Mouse (Mus musculus) midbrain, postnatal 0 days (tissue): Measurements from ENCODE around the gene Hck. TPM values are rescaled to one million over a fixed set of nuclear protein-coding genes. Genes with fewer than 3 reads are reported as not detected.

ENCODE experiments used
- ATAC-seq: fragments of 200-750 bp; cut with Nextera tagmentation; 2 replicates; pipeline ENCODE4 v1.8.0; 2017; ENCODE audit warnings: moderate number of reproducible peaks, mild to moderate bottlenecking, moderate TSS enrichment, moderate library complexity; ENCODE audit not compliant: low FRiP score
- DNase-seq: peaks from one replicate; pipeline ENCODE4 v3.0.0-alpha.2; 2015; ENCODE audit warnings: low spot score
- H3K27ac ChIP-seq: fragments of 300-500 bp; sonication (generic); 2 replicates; pipeline ENCODE4 v1.5.1; 2014; ENCODE audit warnings: low read depth, mild to moderate bottlenecking, low read length, mixed read lengths
- H3K27me3 ChIP-seq: fragments of 300-500 bp; sonication (generic); 2 replicates; pipeline ENCODE4 v1.6.1; 2014; ENCODE audit warnings: low read length, control low read depth, mixed read lengths; ENCODE audit not compliant: insufficient read depth
- H3K36me3 ChIP-seq: fragments of 300-500 bp; sonication (generic); 2 replicates; pipeline ENCODE4 v1.6.1; 2014; ENCODE audit warnings: low read length, control low read depth, mixed read lengths; ENCODE audit not compliant: insufficient read depth
- H3K4me1 ChIP-seq: fragments of 300-500 bp; sonication (generic); 2 replicates; pipeline ENCODE4 v1.6.1; 2014; ENCODE audit warnings: mild to moderate bottlenecking, control low read depth, antibody characterized with exemption, low read length, mixed read lengths; ENCODE audit not compliant: insufficient read depth
- H3K4me2 ChIP-seq: fragments of 300-500 bp; sonication (generic); 2 replicates; pipeline ENCODE4 v1.6.1; 2014; ENCODE audit warnings: low read depth, mild to moderate bottlenecking, low read length, mixed read lengths; ENCODE audit not compliant: poor library complexity, severe bottlenecking
- H3K4me3 ChIP-seq: fragments of 300-500 bp; sonication (generic); 2 replicates; pipeline ENCODE4 v1.5.1; 2014; ENCODE audit warnings: low read depth, mild to moderate bottlenecking, low read length, moderate library complexity
- H3K9ac ChIP-seq: fragments of 300-500 bp; sonication (generic); replicated peaks from 2 replicates; pipeline ENCODE4 v1.6.1; 2014; ENCODE audit warnings: mild to moderate bottlenecking, low read length, moderate library complexity, mixed read lengths; ENCODE audit not compliant: poor library complexity, severe bottlenecking
- H3K9me3 ChIP-seq: fragments of 300-500 bp; sonication (generic); 2 replicates; pipeline ENCODE4 v1.6.1; 2016; ENCODE audit warnings: low read length, control low read depth
- CTCF ChIP-seq: IDR thresholded peaks from 2 replicates; pipeline ENCODE4 v1.5.1; 2016; ENCODE audit warnings: antibody characterized with exemption, mild to moderate bottlenecking
- WGBS: fragments of 180-500 bp; shearing (Covaris S2); extraction: QIAGEN DNeasy Blood & Tissue Kit; methylation state at CpG from one replicate; pipeline ENCODE4 v1.1.7; 2014; 5-methylcytosine and 5-hydroxymethylcytosine counted together
- polyA plus RNA-seq: library from polyadenylated mRNA; unstranded; fragments of >200 nt; fragmentation: Nextera tagmentation; extraction: Ambion mirVana; gene quantifications from 2 replicates; pipeline ENCODE4 v1.2.1, GENCODE M21; 2015
- total RNA-seq: library from RNA; depleted of rRNA; stranded (reverse); fragments of >200 nt; gene quantifications from 2 replicates; pipeline ENCODE4 v1.2.3, GENCODE M21; 2014

Gene Hck
- total and polyA plus RNA-seq, 2 experiments from 2014 or later, result 8.7 to 11.7 TPM

DNA sequence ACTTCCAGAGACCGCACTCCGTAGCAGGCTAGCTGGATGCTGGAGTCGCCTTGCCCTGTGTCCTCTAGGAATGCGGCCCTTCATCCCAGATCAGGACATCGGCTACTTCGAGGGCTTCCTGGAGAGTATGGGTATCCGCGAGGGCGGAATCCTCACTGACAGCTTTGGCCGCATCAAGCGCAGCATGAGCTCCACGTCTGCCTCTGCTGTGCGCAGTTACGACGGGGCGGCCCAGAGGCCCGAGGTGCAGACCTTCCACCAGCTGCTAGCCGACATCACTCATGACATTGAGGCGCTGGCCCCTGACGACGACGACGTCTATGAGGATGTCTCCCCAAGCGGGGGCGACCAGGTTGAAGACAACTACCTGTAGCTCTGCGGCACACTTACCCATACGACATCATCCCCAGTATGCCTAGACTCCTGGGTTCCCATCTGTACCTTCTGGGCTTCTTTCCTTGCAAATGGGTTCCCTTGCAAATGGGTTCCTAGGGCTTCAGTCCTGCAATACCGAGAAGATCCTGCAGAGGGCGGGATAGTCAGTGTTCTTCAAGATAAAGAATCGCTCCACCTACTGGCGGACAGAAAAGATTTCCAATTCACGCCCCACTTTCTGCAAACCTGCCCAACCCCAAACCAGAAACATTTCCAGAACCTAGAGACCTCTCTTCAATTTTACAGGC lies 27.3 kb upstream of the Hck start:
- no peak overlapping the region for H3K27ac ChIP-seq

DNA sequence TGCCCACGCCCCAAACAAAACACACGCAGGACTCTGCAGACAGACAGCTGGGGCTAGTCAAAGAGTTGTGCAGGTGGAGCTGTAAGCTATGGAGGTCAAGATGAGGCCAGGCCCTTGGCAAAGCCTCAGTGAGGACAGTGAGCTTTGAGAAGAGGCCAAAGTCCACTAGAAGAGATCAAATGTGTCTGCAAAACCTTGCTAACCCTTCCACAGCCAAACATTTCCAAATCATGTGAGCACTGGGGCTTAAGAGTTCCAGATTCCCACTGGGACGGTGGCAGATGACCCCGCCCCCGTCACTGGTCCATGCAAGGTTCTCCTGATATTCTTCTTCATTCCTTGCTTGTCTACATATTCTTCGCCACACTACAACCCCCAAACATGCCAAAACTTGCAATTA lies 26.4 kb upstream of the Hck start:
- DNase-seq, result no peak
- Histone ChIP-seq H3K36me3 (no peaks in the 10 kb centered on the region), H3K9me3 (no peaks in the 10 kb centered on the region), H3K4me1 (no peaks in the 10 kb centered on the region), H3K27me3 (no peaks in the 10 kb centered on the region), H3K4me3 (no peak overlapping the region), H3K9ac (no peak overlapping the region), H3K27ac (no peak overlapping the region), H3K4me2 (no peak overlapping the region)
- 83% methylated on average over 6 of the region's 6 CpGs for WGBS
- ATAC-seq, result no peak
- no peak for TF ChIP-seq CTCF

More for the DNA sequence above, 27.3 kb upstream of the Hck start:
- peak; percentile 95 for TF ChIP-seq CTCF
- no peak overlapping the region for H3K4me2 ChIP-seq
- no peak overlapping the region for H3K4me3 ChIP-seq
- H3K27me3 ChIP-seq, result no peaks in the 10 kb centered on the region
- no peaks in the 10 kb centered on the region for H3K4me1 ChIP-seq
- ATAC-seq (no peak), DNase-seq (peak; percentile 91)
- H3K36me3 ChIP-seq, result no peaks in the 10 kb centered on the region
- no peaks in the 10 kb centered on the region for H3K9me3 ChIP-seq
- H3K9ac ChIP-seq, result no peak overlapping the region
- WGBS, result 40% methylated on average over 32 of the region's 32 CpGs

DNA sequence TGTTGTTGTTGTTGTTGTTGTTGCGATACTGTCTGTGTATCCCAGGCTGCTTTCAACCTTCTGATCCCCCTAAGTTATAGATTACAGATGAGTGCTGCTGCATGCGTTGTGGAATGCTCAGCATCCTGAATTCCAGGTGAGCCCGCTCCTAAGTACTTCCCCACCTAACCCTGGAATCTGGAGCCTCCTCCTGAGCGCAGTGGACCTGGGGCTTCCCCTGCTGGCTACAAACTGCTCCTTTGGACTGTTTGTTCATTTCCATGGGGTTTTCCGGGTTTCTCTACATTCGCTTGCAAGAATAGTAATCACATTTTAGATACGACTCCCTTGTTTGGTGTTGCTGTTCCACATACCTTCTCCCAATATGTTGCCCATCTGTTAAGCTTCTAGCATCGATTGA lies 25.0 kb upstream of the Hck start:
- no peak for TF ChIP-seq CTCF
- Histone ChIP-seq H3K4me3 (no peak overlapping the region), H3K4me1 (no peaks in the 10 kb centered on the region), H3K27ac (no peak overlapping the region), H3K4me2 (no peak overlapping the region), H3K9me3 (no peaks in the 10 kb centered on the region), H3K9ac (no peak overlapping the region), H3K36me3 (no peaks in the 10 kb centered on the region), H3K27me3 (no peaks in the 10 kb centered on the region)
- WGBS, result 88% methylated on average over 8 of the region's 8 CpGs
- no peak for ATAC-seq
- no peak for DNase-seq

DNA sequence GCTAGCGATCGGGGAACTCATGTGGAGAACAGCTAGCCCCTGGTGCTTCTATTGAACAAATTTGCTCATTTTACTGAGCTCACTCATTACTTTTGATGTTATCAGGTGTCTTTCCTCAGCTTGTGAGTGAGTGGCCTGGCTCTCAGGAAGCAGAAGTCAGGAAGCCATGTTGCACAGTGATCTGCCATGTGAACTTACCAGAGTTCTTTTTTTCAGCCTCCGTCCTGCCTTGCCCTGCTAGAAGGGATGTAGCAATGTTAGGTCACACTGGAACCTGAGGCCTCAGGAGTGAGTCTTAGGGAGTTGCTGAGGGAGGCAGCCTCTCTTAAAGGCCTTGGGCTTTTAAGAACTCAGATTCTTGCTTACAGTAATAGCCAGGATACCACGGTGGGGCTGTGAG lies 24.4 kb upstream of the Hck start:
- ATAC-seq, result no peak
- Histone ChIP-seq H3K4me1 (no peaks in the 10 kb centered on the region), H3K9ac (no peak overlapping the region), H3K36me3 (no peaks in the 10 kb centered on the region), H3K4me3 (no peak overlapping the region), H3K9me3 (no peaks in the 10 kb centered on the region), H3K27me3 (no peaks in the 10 kb centered on the region), H3K4me2 (no peak overlapping the region), H3K27ac (no peak overlapping the region)
- 80% methylated on average over 4 of the region's 4 CpGs for WGBS
- TF ChIP-seq CTCF, result no peak
- DNase-seq, result no peak

DNA sequence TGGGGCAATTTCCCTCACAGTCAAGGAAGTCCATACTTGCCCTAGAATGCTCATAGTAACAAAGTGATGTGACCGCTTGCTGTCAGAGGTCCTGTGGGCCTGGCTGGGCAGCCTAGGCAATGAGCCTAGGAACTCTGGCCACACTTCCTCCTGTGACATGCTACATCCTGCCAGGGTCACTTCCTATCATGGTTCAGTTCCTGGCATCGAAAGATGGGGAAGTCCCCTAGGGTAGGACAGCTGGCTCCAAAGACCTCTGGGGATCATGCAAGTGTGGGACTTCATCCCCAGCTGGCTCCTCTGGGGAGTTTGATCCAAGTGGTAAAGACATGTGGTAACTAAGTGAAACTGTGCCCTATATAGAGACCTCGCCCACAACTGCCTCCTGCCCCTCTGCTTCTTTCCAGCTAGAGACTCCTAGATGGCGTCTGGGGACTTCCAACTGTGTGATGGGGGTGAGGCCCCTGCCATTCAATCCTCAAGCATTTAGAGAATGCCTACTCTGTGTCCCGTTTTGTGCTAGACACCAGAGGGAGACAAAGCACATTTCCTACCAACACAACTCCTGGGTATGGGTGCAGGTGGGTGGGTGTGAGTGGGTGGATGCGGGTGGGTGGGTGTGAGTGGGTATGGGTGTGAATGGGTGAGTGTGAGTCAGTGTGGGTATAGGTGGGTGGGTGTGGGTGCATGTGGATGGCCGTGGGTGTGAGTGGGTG lies 23.8 kb upstream of the Hck start:
- H3K27me3 ChIP-seq, result no peaks in the 10 kb centered on the region
- no peaks in the 10 kb centered on the region for H3K36me3 ChIP-seq
- H3K4me1 ChIP-seq, result no peaks in the 10 kb centered on the region
- no peak for ATAC-seq
- no peak overlapping the region for H3K27ac ChIP-seq
- 62% methylated on average over 7 of the region's 7 CpGs for WGBS
- no peak overlapping the region for H3K9ac ChIP-seq
- DNase-seq, result no peak
- H3K4me2 ChIP-seq, result no peak overlapping the region
- no peak for TF ChIP-seq CTCF
- H3K4me3 ChIP-seq, result no peak overlapping the region
- H3K9me3 ChIP-seq, result no peaks in the 10 kb centered on the region

- TF ChIP-seq CTCF, result no peak
- H3K9ac ChIP-seq, result no peak overlapping the region
- WGBS, result 90% methylated on average over 6 of the region's 6 CpGs
- no peak for DNase-seq
- no peaks in the 10 kb centered on the region for H3K9me3 ChIP-seq
- no peak overlapping the region for H3K4me3 ChIP-seq
- ATAC-seq, result no peak
- H3K36me3 ChIP-seq, result no peaks in the 10 kb centered on the region
- H3K27me3 ChIP-seq, result no peaks in the 10 kb centered on the region
- no peaks in the 10 kb centered on the region for H3K4me1 ChIP-seq
- no peak overlapping the region for H3K27ac ChIP-seq
- no peak overlapping the region for H3K4me2 ChIP-seq
Observed at GRCm38 (mm10) chr2:153085556-153085955, 22.7 kb upstream of the Hck start.
